Mouse (Mus musculus): ENCODE measurements around the gene Gfra1. TPM values are rescaled to one million over a fixed set of nuclear protein-coding genes. Genes with fewer than 3 reads are reported as not detected.

Gfra1 gene
- polyA plus RNA-seq, 1 experiment from 2014 or later = 9.1 TPM

DNA sequence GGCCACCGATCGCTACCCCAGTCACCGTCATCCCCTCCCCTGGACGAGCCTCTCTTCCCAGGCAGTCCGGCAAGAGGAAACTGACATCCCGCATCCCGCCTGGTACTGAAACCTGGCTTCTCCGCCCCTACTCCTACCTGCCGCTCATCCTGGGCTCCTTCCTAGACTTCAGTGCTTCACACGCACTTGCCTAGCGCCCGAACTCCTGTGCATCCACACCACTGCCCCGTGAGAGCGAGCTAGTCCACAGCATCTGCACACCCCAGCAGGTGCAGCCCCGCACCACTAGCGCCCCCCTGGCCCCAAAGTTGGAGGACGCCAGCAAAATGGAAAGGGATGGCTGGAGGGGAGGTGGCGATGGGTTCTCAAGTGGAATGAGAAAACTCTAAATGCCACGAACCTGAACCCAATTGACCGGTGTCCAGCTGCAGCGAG is 631 bp downstream of the Gfra1 start:
- Histone ChIP-seq H3K27ac (0 out of 2 replicates have a peak overlapping the region, but pooled peaks have one; percentile 5), H3K4me2 (peak overlapping the region; percentile 65), H3K4me1 (peaks cover 5% of the 10 kb centered on the region; the same call in 1 of the 2 replicates), H3K27me3 (replicated peaks) (peaks cover 73% of the 10 kb centered on the region), H3K4me3 (peak overlapping the region; percentile 48), H3K36me3 (no peaks in the 10 kb centered on the region), H3K9ac (peak overlapping the region; percentile 39; the same call in 1 of the 2 replicates), H3K9me3 (replicated peaks) (no peaks in the 10 kb centered on the region)
- WGBS (ENCODE audit: insufficient replicate concordance) = 2% methylated on average over 21 of the region's 21 CpGs
- peak; percentile 43 for ATAC-seq

GRCm38 (mm10) chr19:58454261-58455060 is 1.2 kb downstream of the Gfra1 start:
- Histone ChIP-seq H3K9me3 (replicated peaks) (no peaks in the 10 kb centered on the region), H3K4me3 (peak overlapping the region; percentile 48), H3K27me3 (replicated peaks) (peaks cover 73% of the 10 kb centered on the region), H3K4me1 (peaks cover 5% of the 10 kb centered on the region; the same call in 1 of the 2 replicates), H3K9ac (peak overlapping the region; percentile 39; the same call in 1 of the 2 replicates), H3K36me3 (no peaks in the 10 kb centered on the region), H3K4me2 (peak overlapping the region; percentile 65), H3K27ac (0 out of 2 replicates have a peak overlapping the region, but pooled peaks have one; percentile 5)
- ATAC-seq = peak; percentile 14
- WGBS (ENCODE audit: insufficient replicate concordance) = under 1% methylated on average over 61 of the region's 61 CpGs

- 1% methylated on average over 22 of the region's 22 CpGs for WGBS (ENCODE audit: insufficient replicate concordance)
- H3K9me3 ChIP-seq (replicated peaks) = no peaks in the 10 kb centered on the region
- no peaks in the 10 kb centered on the region for H3K36me3 ChIP-seq
- no peak overlapping the region for H3K27ac ChIP-seq
- H3K4me3 ChIP-seq = peak overlapping the region; percentile 48
- H3K9ac ChIP-seq = peak overlapping the region; percentile 35; the same call in 1 of the 2 replicates
- peaks cover 5% of the 10 kb centered on the region; the same call in 1 of the 2 replicates for H3K4me1 ChIP-seq
- H3K27me3 ChIP-seq (replicated peaks) = peaks cover 73% of the 10 kb centered on the region
- peak overlapping the region; percentile 65 for H3K4me2 ChIP-seq
- ATAC-seq = no peak
Observed at GRCm38 (mm10) chr19:58453581-58453980, 2.1 kb downstream of the Gfra1 start.

- no peaks in the 10 kb centered on the region for H3K36me3 ChIP-seq
- peaks cover 5% of the 10 kb centered on the region; the same call in 1 of the 2 replicates for H3K4me1 ChIP-seq
- peak overlapping the region; percentile 48 for H3K4me3 ChIP-seq
- H3K4me2 ChIP-seq = peak overlapping the region; percentile 65
- peaks cover 69% of the 10 kb centered on the region for H3K27me3 ChIP-seq (replicated peaks)
- no peak for ATAC-seq
- WGBS (ENCODE audit: insufficient replicate concordance) = 6% methylated on average over 20 of the region's 20 CpGs
- no peaks in the 10 kb centered on the region for H3K9me3 ChIP-seq (replicated peaks)
- no peak overlapping the region for H3K27ac ChIP-seq
- H3K9ac ChIP-seq = peak overlapping the region; percentile 35; the same call in 1 of the 2 replicates
Observed at GRCm38 (mm10) chr19:58452941-58453551, 2.7 kb downstream of the Gfra1 start.

GRCm38 (mm10) chr19:58452178-58452819 is 3.4 kb downstream of the Gfra1 start:
- peaks cover 66% of the 10 kb centered on the region for H3K27me3 ChIP-seq (replicated peaks)
- peaks cover 5% of the 10 kb centered on the region; the same call in 1 of the 2 replicates for H3K4me1 ChIP-seq
- 37% methylated on average over 8 of the region's 8 CpGs for WGBS (ENCODE audit: insufficient replicate concordance)
- no peaks in the 10 kb centered on the region for H3K9me3 ChIP-seq (replicated peaks)
- H3K4me3 ChIP-seq = no peak overlapping the region
- no peak overlapping the region for H3K4me2 ChIP-seq
- H3K36me3 ChIP-seq = no peaks in the 10 kb centered on the region
- H3K27ac ChIP-seq = no peak overlapping the region
- no peak overlapping the region for H3K9ac ChIP-seq
- ATAC-seq = no peak

GRCm38 (mm10) chr19:58451323-58451722 is 4.4 kb downstream of the Gfra1 start:
- H3K27me3 ChIP-seq (replicated peaks) = peaks cover 58% of the 10 kb centered on the region
- WGBS (ENCODE audit: insufficient replicate concordance) = 51% methylated on average over 6 of the region's 6 CpGs
- H3K4me3 ChIP-seq = no peak overlapping the region
- ATAC-seq = no peak
- H3K9ac ChIP-seq = no peak overlapping the region
- H3K4me2 ChIP-seq = no peak overlapping the region
- H3K9me3 ChIP-seq (replicated peaks) = no peaks in the 10 kb centered on the region
- H3K36me3 ChIP-seq = no peaks in the 10 kb centered on the region
- peaks cover 5% of the 10 kb centered on the region; the same call in 1 of the 2 replicates for H3K4me1 ChIP-seq
- H3K27ac ChIP-seq = no peak overlapping the region

DNA sequence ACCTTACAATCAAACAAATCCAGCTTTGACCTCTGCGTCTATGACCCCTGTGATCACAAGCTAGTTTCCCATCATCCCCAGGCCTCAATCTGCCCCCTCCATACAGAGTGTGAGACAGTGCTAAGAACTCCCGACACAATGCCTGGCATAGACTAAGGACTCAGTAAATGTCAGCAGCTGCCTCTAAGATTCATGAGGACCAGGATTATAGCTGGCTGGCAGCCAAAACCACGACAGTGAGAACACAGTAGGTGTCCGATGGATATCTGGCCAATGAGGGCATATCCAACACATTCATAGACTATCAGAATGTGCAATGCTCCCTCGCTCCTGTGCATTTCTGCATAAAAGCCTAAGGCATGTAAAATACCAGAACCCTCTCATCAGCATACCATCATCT is 5.0 kb downstream of the Gfra1 start:
- peaks cover 52% of the 10 kb centered on the region for H3K27me3 ChIP-seq (replicated peaks)
- no peak for ATAC-seq
- no peak overlapping the region for H3K4me2 ChIP-seq
- no peaks in the 10 kb centered on the region for H3K36me3 ChIP-seq
- no peaks in the 10 kb centered on the region for H3K9me3 ChIP-seq (replicated peaks)
- peaks cover 5% of the 10 kb centered on the region; the same call in 1 of the 2 replicates for H3K4me1 ChIP-seq
- 57% methylated on average over 5 of the region's 5 CpGs for WGBS (ENCODE audit: insufficient replicate concordance)
- no peak overlapping the region for H3K9ac ChIP-seq
- H3K4me3 ChIP-seq = no peak overlapping the region
- H3K27ac ChIP-seq = no peak overlapping the region

GRCm38 (mm10) chr19:58442785-58443732 is 12.7 kb downstream of the Gfra1 start:
- WGBS (ENCODE audit: insufficient replicate concordance) = 61% methylated on average over 10 of the region's 10 CpGs
- ATAC-seq = no peak
- no peak overlapping the region for H3K27ac ChIP-seq

DNA sequence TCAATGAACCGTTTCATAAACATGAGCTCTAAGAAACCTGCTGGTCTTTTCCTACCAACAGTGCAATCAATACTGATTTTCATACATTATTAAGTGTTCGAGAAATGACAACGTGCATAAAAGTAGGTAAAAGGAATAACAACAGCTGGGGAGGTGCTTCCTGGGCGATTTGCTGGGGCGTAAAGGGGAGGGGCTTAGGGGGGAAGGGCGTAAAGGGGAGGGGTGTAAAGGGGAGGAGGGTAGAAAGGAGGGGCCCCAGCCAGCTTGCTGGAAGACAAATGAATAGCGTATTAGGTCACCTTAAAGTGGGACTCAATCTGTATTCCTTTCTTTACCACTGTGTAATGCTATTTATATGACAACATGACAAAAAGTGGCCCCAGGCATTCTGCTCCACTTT is 13.9 kb downstream of the Gfra1 start:
- 42% methylated on average over 7 of the region's 7 CpGs for WGBS (ENCODE audit: insufficient replicate concordance)
- no peaks in the 10 kb centered on the region for H3K36me3 ChIP-seq
- peak overlapping the region; percentile 14; the same call in 1 of the 2 replicates for H3K27ac ChIP-seq
- H3K4me3 ChIP-seq = no peak overlapping the region
- H3K27me3 ChIP-seq (replicated peaks) = no peaks in the 10 kb centered on the region; the same call in 1 of the 2 replicates
- peaks cover 25% of the 10 kb centered on the region; the same call in 1 of the 2 replicates for H3K4me1 ChIP-seq
- ATAC-seq = no peak
- no peak overlapping the region for H3K4me2 ChIP-seq
- H3K9me3 ChIP-seq (replicated peaks) = no peaks in the 10 kb centered on the region
- H3K9ac ChIP-seq = no peak overlapping the region

More at GRCm38 (mm10) chr19:58442785-58443732, 12.7 kb downstream of the Gfra1 start:
- Histone ChIP-seq H3K36me3 (no peaks in the 10 kb centered on the region), H3K9ac (no peak overlapping the region), H3K4me1 (peaks cover 18% of the 10 kb centered on the region; the same call in 1 of the 2 replicates), H3K4me2 (no peak overlapping the region), H3K9me3 (replicated peaks) (no peaks in the 10 kb centered on the region), H3K4me3 (no peak overlapping the region), H3K27me3 (replicated peaks) (no peaks in the 10 kb centered on the region; the same call in 1 of the 2 replicates)

DNA sequence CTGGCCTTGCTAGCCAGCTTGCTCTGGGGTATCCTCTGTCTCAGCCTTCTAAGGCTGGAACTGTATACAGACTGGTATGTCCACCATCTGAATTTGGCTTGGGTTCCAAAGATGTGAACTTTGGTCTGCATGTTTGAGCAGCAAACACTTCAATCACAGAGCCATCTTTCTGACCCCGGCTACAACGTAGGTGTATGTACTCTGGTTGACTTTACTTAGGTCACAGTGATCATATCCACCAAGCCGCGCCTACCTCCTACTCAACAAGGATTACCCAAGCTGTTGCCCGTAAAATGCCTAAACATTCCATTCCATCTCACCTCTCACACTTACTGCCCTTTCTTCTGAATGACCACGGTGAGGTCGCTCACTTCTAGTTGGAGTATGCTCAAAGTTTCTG is 14.5 kb downstream of the Gfra1 start:
- Histone ChIP-seq H3K27ac (peak overlapping the region; percentile 14; the same call in 1 of the 2 replicates), H3K4me1 (peaks cover 25% of the 10 kb centered on the region; the same call in 1 of the 2 replicates), H3K4me3 (no peak overlapping the region), H3K36me3 (no peaks in the 10 kb centered on the region), H3K9me3 (replicated peaks) (no peaks in the 10 kb centered on the region), H3K27me3 (replicated peaks) (no peaks in the 10 kb centered on the region; the same call in 1 of the 2 replicates), H3K4me2 (no peak overlapping the region), H3K9ac (no peak overlapping the region)
- WGBS (ENCODE audit: insufficient replicate concordance) = 70% methylated on average over 7 of the region's 7 CpGs
- ATAC-seq = peak; percentile 66

Data from liver, embryonic 12.5 days (tissue).